Mouse (Mus musculus) heart, postnatal 0 days (tissue): ENCODE results near the gene Xxylt1.

Source experiments
- CTCF ChIP-seq: IDR thresholded peaks from 2 replicates; pipeline ENCODE4 v1.5.1; 2016; ENCODE audit warnings: antibody characterized with exemption, control low read depth, low read depth
- EP300 ChIP-seq: IDR thresholded peaks from 2 replicates; pipeline ENCODE4 v1.6.1; 2016; ENCODE audit warnings: antibody characterized with exemption, low read depth

GRCm38 (mm10) chr16:31093186-31093585 lies 12.0 kb upstream of the Xxylt1 start:
- TF ChIP-seq CTCF (no peak), EP300 (no peak)
